Mouse (Mus musculus) lung, embryonic 15.5 days (tissue): ENCODE data around the gene Bub1b. TPM values are rescaled to one million over a fixed set of nuclear protein-coding genes. Genes with fewer than 3 reads are reported as not detected.
A peak's percentile ranks its signal among the peaks of the same experiment; 100 is the strongest.
"Not testable (repeated sequence)": the region's sequence is repeated elsewhere in the genome, so short reads cannot be mapped to it uniquely, and the experiment has no call there.

Experiments
- ATAC-seq: fragments of 200-750 bp; cut with Nextera tagmentation; 2 replicates; pipeline ENCODE4 v1.8.0; 2017; ENCODE audit warnings: moderate number of reproducible peaks, borderline replicate concordance; ENCODE audit not compliant: low FRiP score, low TSS enrichment; ENCODE audit errors: extremely low read depth
- H3K27ac ChIP-seq: fragments of 300-500 bp; sonication (generic); 2 replicates; pipeline ENCODE4 v1.5.1; 2015; ENCODE audit warnings: moderate library complexity, mild to moderate bottlenecking, inconsistent platforms
- H3K27me3 ChIP-seq: fragments of 300-500 bp; sonication (generic); 2 replicates; pipeline ENCODE4 v1.6.1; 2015; ENCODE audit warnings: inconsistent platforms
- H3K36me3 ChIP-seq: fragments of 300-500 bp; sonication (generic); 2 replicates; pipeline ENCODE4 v1.6.1; 2015; ENCODE audit warnings: inconsistent platforms
- H3K4me1 ChIP-seq: fragments of 300-500 bp; sonication (generic); 2 replicates; pipeline ENCODE4 v1.6.1; 2015; ENCODE audit warnings: inconsistent platforms
- H3K4me2 ChIP-seq: fragments of 300-500 bp; sonication (generic); 2 replicates; pipeline ENCODE4 v1.6.1; 2015; ENCODE audit warnings: inconsistent platforms, mild to moderate bottlenecking, moderate library complexity
- H3K4me3 ChIP-seq: fragments of 300-500 bp; sonication (generic); 2 replicates; pipeline ENCODE4 v1.5.1; 2015; ENCODE audit warnings: mild to moderate bottlenecking, inconsistent platforms
- H3K9ac ChIP-seq: fragments of 300-500 bp; sonication (generic); 2 replicates; pipeline ENCODE4 v1.6.1; 2015; ENCODE audit warnings: inconsistent platforms
- H3K9me3 ChIP-seq: fragments of 300-500 bp; sonication (generic); 2 replicates; pipeline ENCODE4 v1.6.1; 2016; ENCODE audit warnings: inconsistent platforms
- WGBS: fragments of 180-500 bp; shearing (Covaris S2); methylation state at CpG from one replicate; pipeline ENCODE4 v1.1.7; 2015; 5-methylcytosine and 5-hydroxymethylcytosine counted together
- polyA plus RNA-seq: library from polyadenylated mRNA; unstranded; fragments of >200 nt; fragmentation: Nextera tagmentation; extraction: Ambion mirVana; gene quantifications from 2 replicates; pipeline ENCODE4 v1.2.1, GENCODE M21; 2015

Bub1b gene
- polyA plus RNA-seq, 1 experiment from 2014 or later = 115 TPM

DNA sequence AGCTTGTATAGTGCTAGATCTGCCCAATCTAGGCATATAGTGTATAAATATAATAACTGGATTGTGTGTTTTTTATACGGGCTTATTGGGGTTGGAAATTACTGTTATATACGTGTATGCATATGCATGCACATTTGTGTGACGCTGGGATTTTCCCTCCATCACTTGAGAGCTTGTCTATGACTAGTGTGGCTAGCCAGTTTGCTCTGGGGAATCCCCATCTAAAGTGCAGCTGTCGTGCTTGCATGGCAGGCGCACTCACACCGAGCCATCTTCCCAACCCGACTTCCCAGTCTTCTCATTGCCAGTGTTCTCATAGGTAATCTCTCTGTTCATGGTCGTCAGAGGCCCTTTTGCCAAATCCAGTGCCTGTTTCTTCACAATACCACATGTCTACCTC is 22.6 kb downstream of the Bub1b start:
- ATAC-seq = no peak
- Histone ChIP-seq H3K27ac (no peak overlapping the region), H3K27me3 (no peaks in the 10 kb centered on the region), H3K4me2 (no peak overlapping the region), H3K36me3 (peaks cover 83% of the 10 kb centered on the region), H3K4me1 (no peaks in the 10 kb centered on the region), H3K9me3 (no peaks in the 10 kb centered on the region), H3K9ac (no peak overlapping the region), H3K4me3 (no peak overlapping the region)
- WGBS = 84% methylated on average over 8 of the region's 8 CpGs

DNA sequence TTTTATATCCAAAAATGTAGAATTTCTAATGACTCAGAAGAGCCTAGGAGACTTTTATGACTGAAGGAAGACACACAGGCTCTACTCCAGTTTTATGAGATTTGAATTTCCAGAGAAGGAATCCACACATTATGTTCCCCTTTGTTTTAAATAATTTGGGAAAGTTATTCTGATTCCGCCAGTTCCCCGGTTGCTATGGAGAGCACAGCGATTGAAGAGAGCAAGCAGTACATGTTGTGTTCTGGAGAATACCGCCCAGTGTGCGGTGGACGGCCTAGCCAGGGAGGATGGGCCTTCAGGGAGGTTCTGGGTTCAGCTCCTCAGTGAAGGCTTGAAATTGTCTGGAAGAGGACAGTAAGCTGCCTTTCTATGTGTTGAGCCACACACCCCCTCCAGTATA is 31.3 kb downstream of the Bub1b start:
- H3K36me3 ChIP-seq = peaks cover 81% of the 10 kb centered on the region
- H3K27me3 ChIP-seq = no peaks in the 10 kb centered on the region
- no peak overlapping the region for H3K4me2 ChIP-seq
- H3K9ac ChIP-seq = no peak overlapping the region
- H3K9me3 ChIP-seq = no peaks in the 10 kb centered on the region
- no peak overlapping the region for H3K4me3 ChIP-seq
- no peaks in the 10 kb centered on the region for H3K4me1 ChIP-seq
- 95% methylated on average over 6 of the region's 6 CpGs for WGBS
- ATAC-seq = no peak
- H3K27ac ChIP-seq = no peak overlapping the region

DNA sequence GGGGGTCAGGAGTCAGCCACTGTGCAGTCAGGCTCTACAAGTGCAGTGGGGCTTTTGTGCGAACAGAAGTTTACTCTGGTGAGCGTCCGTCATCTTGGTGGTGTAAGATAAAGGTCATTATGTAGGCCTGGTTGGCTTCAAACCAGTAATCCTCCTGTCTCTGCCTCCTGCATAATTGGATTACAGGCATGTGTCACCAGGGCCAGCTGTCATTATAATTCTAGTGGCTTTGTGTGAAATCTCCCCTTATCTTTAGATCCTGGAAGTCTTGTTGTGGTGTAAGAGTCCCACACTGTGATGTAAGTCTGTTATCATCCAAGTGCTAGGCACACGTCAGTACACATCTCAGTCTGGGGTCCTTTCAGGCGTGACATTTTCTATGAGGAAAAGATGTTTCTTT is 35.4 kb downstream of the Bub1b start:
- H3K4me3 ChIP-seq = no peak overlapping the region
- 82% methylated on average over 5 of the region's 5 CpGs for WGBS
- no peaks in the 10 kb centered on the region for H3K4me1 ChIP-seq
- no peak overlapping the region for H3K9ac ChIP-seq
- no peaks in the 10 kb centered on the region for H3K9me3 ChIP-seq
- H3K4me2 ChIP-seq = no peak overlapping the region
- H3K36me3 ChIP-seq = peaks cover 87% of the 10 kb centered on the region
- no peak for ATAC-seq
- no peak overlapping the region for H3K27ac ChIP-seq
- no peaks in the 10 kb centered on the region for H3K27me3 ChIP-seq

DNA sequence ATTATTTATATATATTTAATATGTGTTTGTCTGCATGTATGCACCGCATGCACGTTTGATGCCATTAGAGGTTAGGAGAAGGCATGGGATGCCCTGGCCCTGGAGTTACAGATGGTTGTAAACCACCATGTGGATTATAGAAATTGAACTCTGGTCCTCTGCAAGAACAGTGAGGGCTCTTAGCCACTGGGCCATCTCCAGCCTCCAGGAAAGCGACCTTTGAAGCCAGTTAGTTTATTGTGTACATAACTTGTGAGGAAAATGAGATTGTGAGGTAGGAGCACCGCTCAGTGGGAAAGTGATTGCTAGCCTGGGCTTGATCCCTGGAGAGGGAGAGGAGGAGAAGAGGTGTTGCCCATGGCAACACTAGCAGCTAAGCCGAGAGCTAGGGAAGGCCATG is 39.2 kb downstream of the Bub1b start:
- H3K9ac ChIP-seq = no peak overlapping the region
- 74% methylated on average over 5 of the region's 5 CpGs for WGBS
- no peaks in the 10 kb centered on the region for H3K27me3 ChIP-seq
- H3K4me2 ChIP-seq = no peak overlapping the region
- peaks cover 93% of the 10 kb centered on the region for H3K36me3 ChIP-seq
- ATAC-seq = no peak
- H3K4me3 ChIP-seq = no peak overlapping the region
- H3K27ac ChIP-seq = no peak overlapping the region
- no peaks in the 10 kb centered on the region for H3K4me1 ChIP-seq
- H3K9me3 ChIP-seq = no peaks in the 10 kb centered on the region

DNA sequence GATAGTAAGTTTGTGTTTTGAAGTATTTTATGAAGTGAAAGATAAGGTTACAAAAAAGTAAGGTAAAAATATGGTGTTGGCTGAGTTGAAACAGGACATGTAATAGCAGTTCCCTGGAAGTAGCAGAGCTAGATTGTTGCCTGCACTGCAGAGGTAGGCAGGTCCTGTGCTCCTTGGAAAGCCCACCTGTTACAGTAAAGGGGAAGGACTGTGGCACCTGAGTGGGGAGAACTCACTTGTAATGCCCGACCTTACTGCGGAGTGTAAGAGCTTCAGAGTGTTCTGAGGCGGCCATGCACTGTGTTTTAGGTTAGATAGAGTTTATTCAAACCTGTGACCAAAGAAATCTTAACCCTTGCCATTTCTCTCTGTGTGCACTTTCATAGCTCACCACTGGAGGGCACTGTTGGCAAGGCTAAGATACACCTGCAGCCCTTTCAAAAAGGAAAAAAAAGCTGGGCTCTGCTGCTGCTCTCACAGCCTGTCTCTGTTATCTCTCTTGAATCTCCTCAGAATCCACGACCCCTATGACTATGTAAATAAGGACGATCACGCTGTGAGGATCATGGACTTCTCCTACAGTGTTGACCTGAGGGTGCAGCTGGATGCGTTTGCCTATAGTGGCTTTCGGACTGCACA is 40.0 kb downstream of the Bub1b start:
- Histone ChIP-seq H3K4me2 (no peak overlapping the region), H3K9ac (no peak overlapping the region), H3K27me3 (no peaks in the 10 kb centered on the region), H3K36me3 (peaks cover 92% of the 10 kb centered on the region), H3K4me1 (no peaks in the 10 kb centered on the region), H3K9me3 (no peaks in the 10 kb centered on the region), H3K27ac (no peak overlapping the region), H3K4me3 (no peak overlapping the region)
- WGBS = 35% methylated on average over 8 of the region's 8 CpGs
- ATAC-seq = no peak

DNA sequence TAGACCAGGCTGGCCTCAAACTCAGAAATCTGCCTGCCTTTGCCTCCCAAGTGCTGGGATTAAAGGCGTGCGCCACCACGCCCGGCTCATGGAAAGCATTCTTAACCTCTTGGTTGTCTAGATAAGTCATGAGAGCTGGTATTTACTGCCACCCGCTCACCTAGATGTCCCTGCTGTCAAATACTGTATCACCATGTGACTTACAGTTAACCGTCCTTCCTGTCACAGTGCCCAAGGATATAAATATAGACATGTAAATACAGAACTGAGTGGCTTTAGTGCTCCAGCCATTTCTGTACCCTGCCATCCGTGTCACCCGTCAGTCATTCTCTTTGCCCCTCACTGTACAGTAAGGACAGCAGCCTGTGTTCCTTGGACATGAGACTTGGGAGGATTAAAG is 40.7 kb downstream of the Bub1b start:
- Histone ChIP-seq H3K27ac (no peak overlapping the region), H3K27me3 (no peaks in the 10 kb centered on the region), H3K4me1 (no peaks in the 10 kb centered on the region), H3K4me2 (no peak overlapping the region), H3K9me3 (no peaks in the 10 kb centered on the region), H3K4me3 (no peak overlapping the region), H3K36me3 (peaks cover 91% of the 10 kb centered on the region), H3K9ac (no peak overlapping the region)
- 89% methylated on average over 8 of the region's 8 CpGs for WGBS
- no peak for ATAC-seq

DNA sequence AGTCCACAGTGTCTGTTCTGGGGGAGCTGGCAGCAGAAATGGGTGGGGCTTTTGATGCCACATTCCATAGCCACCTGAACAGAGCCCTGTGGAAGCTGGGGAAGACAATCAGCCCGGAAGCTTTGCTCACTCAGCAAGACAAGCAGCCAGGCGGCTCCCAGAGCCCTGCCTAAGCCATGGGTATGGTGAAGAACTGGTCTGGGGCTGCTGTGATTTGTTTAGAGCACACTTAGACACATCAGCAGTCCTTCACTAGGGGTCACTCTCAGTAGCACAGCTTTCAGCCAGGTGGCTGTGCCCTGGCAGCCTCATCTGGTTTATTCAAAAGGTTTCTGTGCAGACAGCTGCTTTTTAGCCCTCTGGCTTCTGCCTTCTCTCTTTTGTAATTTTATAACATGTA is 43.1 kb downstream of the Bub1b start:
- no peak overlapping the region for H3K4me3 ChIP-seq
- H3K9me3 ChIP-seq = no peaks in the 10 kb centered on the region
- WGBS = 63% methylated on average over 2 of the region's 2 CpGs
- no peak overlapping the region for H3K27ac ChIP-seq
- H3K4me2 ChIP-seq = no peak overlapping the region
- H3K4me1 ChIP-seq = no peaks in the 10 kb centered on the region
- ATAC-seq = no peak
- H3K36me3 ChIP-seq = peaks cover 83% of the 10 kb centered on the region
- H3K9ac ChIP-seq = no peak overlapping the region
- H3K27me3 ChIP-seq = no peaks in the 10 kb centered on the region

DNA sequence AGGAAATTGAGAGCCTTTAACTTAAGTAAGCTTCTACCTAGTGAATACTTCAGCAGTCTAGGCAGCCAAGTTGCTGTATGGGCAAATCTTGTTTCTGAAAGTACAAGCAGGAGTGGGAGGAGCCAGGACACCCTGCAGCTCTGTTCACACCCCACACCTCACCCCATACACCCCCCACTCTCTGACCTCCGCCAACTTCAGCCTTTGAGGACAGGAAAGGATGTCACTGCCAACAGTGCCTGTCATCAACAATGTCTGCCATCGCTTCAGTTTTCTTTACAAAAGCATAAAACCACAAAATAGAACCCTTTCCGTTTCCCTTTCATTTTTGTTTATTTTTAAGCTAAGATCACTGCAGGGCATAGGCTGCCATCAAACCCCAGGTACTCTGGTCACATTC is 44.4 kb downstream of the Bub1b start:
- Histone ChIP-seq H3K36me3 (peaks cover 70% of the 10 kb centered on the region), H3K4me2 (no peak overlapping the region), H3K27me3 (no peaks in the 10 kb centered on the region), H3K4me3 (no peak overlapping the region), H3K4me1 (no peaks in the 10 kb centered on the region), H3K27ac (no peak overlapping the region), H3K9me3 (no peaks in the 10 kb centered on the region), H3K9ac (no peak overlapping the region)
- ATAC-seq = no peak
- 58% methylated on average over 3 of the region's 3 CpGs for WGBS

DNA sequence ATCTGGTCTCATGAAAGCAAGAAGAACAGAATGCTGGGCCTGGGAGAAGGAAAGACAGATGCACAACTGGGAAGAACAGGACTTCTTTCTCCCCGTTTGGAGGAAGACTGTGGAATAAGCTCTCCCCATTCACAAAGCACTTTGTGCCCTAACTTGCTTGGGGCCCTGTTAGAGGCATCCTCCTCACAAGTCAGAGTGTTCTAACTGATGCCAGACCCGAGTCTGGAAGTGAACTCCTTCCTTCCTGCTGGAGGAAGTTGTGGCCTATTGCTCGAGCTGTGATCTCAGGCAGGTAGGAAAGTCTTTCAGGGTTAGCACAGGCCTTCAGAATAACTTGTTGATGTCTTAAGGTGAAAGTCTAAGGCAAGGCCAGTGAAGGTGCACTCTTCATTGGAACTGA is 44.9 kb downstream of the Bub1b start:
- peaks cover 68% of the 10 kb centered on the region for H3K36me3 ChIP-seq
- WGBS = 60% methylated on average over 3 of the region's 3 CpGs

DNA sequence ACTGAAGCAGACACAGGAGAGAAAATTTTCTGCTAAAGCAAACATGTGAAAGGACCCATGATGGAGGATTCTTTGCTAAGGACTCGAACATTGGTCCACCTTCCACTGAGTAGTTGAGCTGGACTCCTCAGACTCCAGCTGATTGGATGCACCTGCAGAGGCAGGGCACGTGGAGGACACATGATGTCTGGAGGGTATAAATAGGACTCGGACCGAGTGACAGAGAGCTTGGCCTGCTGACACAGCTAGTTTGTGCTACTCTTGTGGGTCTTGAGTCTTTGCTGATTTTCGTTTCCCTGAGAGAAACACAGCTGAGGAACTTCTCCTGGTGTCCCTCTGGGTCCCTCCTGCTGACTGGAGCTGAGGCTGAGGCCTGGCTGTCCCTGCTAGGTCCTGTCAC is 48.7 kb downstream of the Bub1b start:
- Histone ChIP-seq H3K4me2 (no peak overlapping the region), H3K27me3 (no peaks in the 10 kb centered on the region), H3K4me3 (no peak overlapping the region), H3K9ac (no peak overlapping the region), H3K36me3 (peaks cover 34% of the 10 kb centered on the region), H3K27ac (no peak overlapping the region), H3K4me1 (no peaks in the 10 kb centered on the region), H3K9me3 (no peaks in the 10 kb centered on the region)
- ATAC-seq = no peak
- WGBS = 80% methylated on average over 5 of the region's 5 CpGs

More for the DNA sequence above, 44.9 kb downstream of the Bub1b start:
- no peak overlapping the region for H3K27ac ChIP-seq
- H3K4me1 ChIP-seq = no peaks in the 10 kb centered on the region
- no peaks in the 10 kb centered on the region for H3K27me3 ChIP-seq
- ATAC-seq = no peak
- no peak overlapping the region for H3K4me3 ChIP-seq
- H3K9ac ChIP-seq = no peak overlapping the region
- H3K4me2 ChIP-seq = no peak overlapping the region
- no peaks in the 10 kb centered on the region for H3K9me3 ChIP-seq

DNA sequence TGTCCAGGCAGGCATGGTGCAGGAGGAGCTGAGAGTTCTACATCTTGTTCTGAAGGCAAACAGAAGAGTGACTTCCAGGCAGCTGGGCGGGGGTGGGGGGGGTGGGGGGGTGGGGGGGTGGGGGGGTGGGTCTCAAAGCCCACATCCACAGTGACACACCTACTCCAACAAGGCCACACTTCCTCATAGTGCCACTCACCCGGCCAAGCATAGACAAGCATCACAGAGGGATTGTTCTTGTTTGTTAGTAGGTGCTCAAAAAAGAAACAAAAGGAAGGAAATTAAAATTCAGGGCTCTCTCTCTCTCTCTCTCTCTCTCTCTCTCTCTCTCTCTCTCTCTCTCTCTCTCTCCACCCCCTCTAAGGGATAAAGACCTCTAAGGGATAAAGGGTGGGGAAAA is 52.7 kb downstream of the Bub1b start:
- not testable (repeated sequence) for H3K27me3 ChIP-seq, H3K4me2 ChIP-seq, H3K36me3 ChIP-seq, ATAC-seq, H3K4me1 ChIP-seq, H3K9me3 ChIP-seq, H3K4me3 ChIP-seq, H3K27ac ChIP-seq, H3K9ac ChIP-seq
- 48% methylated on average over 2 of the region's 2 CpGs for WGBS

DNA sequence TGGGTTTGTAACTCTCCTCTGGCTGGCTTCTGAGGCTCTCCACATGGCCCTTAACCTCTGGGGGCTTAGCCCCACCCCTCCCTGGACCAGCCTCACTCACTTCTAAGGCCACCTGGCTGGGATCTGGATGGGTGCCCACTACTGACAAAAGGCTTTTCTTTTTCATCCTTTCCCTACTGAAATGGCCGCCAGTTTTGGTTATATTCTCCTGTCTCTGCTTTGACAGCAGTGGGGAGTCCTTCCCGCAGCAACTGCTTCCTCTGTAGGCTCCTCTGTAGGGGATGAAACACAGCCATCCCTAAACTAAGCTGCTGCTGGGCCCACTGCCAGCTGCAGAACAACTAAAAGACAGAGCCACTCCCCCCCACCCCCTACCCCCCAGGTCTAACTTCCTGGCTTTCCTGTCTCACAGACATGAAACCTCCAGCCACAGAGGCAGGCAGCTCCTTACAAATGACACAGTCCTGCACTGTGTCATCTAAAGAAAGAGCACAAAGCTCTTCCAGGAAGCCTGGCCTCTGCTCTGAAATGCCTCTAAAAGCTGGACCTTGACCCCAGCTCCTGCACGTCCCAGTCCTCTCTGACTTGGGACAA is 58.8 kb downstream of the Bub1b start:
- ATAC-seq = peak; percentile 36; the same call in 1 of the 2 replicates
- Histone ChIP-seq H3K4me3 (no peak overlapping the region), H3K9ac (no peak overlapping the region), H3K9me3 (no peaks in the 10 kb centered on the region), H3K27me3 (no peaks in the 10 kb centered on the region), H3K4me1 (peaks cover 33% of the 10 kb centered on the region), H3K36me3 (no peaks in the 10 kb centered on the region), H3K4me2 (no peak overlapping the region), H3K27ac (peak overlapping the region; percentile 42)
- 14% methylated on average over 3 of the region's 3 CpGs for WGBS

DNA sequence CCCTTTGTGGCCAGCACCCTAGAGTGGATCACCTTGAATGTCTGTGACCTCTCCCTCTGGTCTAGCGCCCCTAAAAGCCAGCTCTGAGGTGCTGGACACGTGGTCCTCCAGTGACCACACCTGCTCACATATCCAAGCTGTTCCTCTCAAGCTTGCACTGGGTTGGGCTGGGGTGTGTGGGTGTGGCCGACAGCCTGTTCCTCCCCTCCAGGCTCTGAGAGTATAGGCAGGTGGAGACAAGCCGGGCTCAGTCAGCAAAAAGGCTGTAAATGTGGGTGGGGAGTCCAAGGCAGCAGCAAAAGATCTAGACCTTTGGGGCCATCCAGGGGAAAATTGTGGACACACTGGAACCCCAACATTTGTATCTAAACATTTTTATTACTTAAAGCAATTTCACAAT is 60.4 kb downstream of the Bub1b start:
- Histone ChIP-seq H3K9ac (no peak overlapping the region), H3K4me2 (no peak overlapping the region), H3K36me3 (no peaks in the 10 kb centered on the region), H3K9me3 (no peaks in the 10 kb centered on the region), H3K4me1 (peaks cover 44% of the 10 kb centered on the region), H3K27ac (no peak overlapping the region), H3K4me3 (no peak overlapping the region), H3K27me3 (peaks cover 15% of the 10 kb centered on the region)
- peak; percentile 57; the same call in 1 of the 2 replicates for ATAC-seq
- 29% methylated on average over 4 of the region's 4 CpGs for WGBS
